Mouse (Mus musculus) midbrain, embryonic 15.5 days (tissue): ENCODE measurements around the gene Klk6. TPM values are rescaled to one million over a fixed set of nuclear protein-coding genes. Genes with fewer than 3 reads are reported as not detected.

Experiments used
- ATAC-seq: fragments of 200-750 bp; cut with Nextera tagmentation; replicated peaks from 2 replicates; pipeline ENCODE4 v1.8.0; 2017; ENCODE audit warnings: moderate TSS enrichment
- H3K27ac ChIP-seq: fragments of 300-500 bp; sonication (generic); 2 replicates; pipeline ENCODE4 v1.5.1; 2015; ENCODE audit warnings: mild to moderate bottlenecking, inconsistent platforms
- H3K27me3 ChIP-seq: fragments of 300-500 bp; sonication (generic); replicated peaks from 2 replicates; pipeline ENCODE4 v1.6.1; 2015; ENCODE audit warnings: inconsistent platforms
- H3K36me3 ChIP-seq: fragments of 300-500 bp; sonication (generic); replicated peaks from 2 replicates; pipeline ENCODE4 v1.6.1; 2015; ENCODE audit warnings: inconsistent platforms
- H3K4me1 ChIP-seq: fragments of 300-500 bp; sonication (generic); 2 replicates; pipeline ENCODE4 v1.6.1; 2015; ENCODE audit warnings: inconsistent platforms
- H3K4me2 ChIP-seq: fragments of 300-500 bp; sonication (generic); 2 replicates; pipeline ENCODE4 v1.6.1; 2015; ENCODE audit warnings: inconsistent platforms, mild to moderate bottlenecking, moderate library complexity
- H3K4me3 ChIP-seq: fragments of 300-500 bp; sonication (generic); 2 replicates; pipeline ENCODE4 v1.5.1; 2015; ENCODE audit warnings: mild to moderate bottlenecking, inconsistent platforms
- H3K9ac ChIP-seq: fragments of 300-500 bp; sonication (generic); 2 replicates; pipeline ENCODE4 v1.6.1; 2015; ENCODE audit warnings: mild to moderate bottlenecking, inconsistent platforms
- H3K9me3 ChIP-seq: fragments of 300-500 bp; sonication (generic); 2 replicates; pipeline ENCODE4 v1.6.1; 2016; ENCODE audit warnings: inconsistent platforms
- WGBS: fragments of 180-500 bp; shearing (Covaris S2); methylation state at CpG from one replicate; pipeline ENCODE4 v1.1.7; 2015; ENCODE audit warnings: mixed read lengths; 5-methylcytosine and 5-hydroxymethylcytosine counted together
- polyA plus RNA-seq: library from polyadenylated mRNA; unstranded; fragments of >200 nt; fragmentation: Nextera tagmentation; extraction: Ambion mirVana; gene quantifications from 2 replicates; pipeline ENCODE4 v1.2.1, GENCODE M21; 2015

Klk6 gene
- polyA plus RNA-seq, 1 experiment from 2014 or later: not detected

GRCm38 (mm10) chr7:43878281-43878680 lies 54.0 kb downstream of the Klk6 start:
- Histone ChIP-seq H3K4me2 (no peak overlapping the region), H3K9ac (no peak overlapping the region), H3K27ac (no peak overlapping the region), H3K4me3 (no peak overlapping the region), H3K36me3 (no peaks in the 10 kb centered on the region), H3K27me3 (no peaks in the 10 kb centered on the region), H3K9me3 (no peaks in the 10 kb centered on the region), H3K4me1 (no peaks in the 10 kb centered on the region)
- 48% methylated on average over 1 of the region's 1 CpGs for WGBS
- no peak for ATAC-seq

- 9% methylated on average over 3 of the region's 3 CpGs for WGBS
- H3K9me3 ChIP-seq: no peaks in the 10 kb centered on the region
- no peaks in the 10 kb centered on the region for H3K27me3 ChIP-seq
- ATAC-seq: no peak
- H3K4me1 ChIP-seq: 0 out of 2 replicates have a peak, but pooled peaks cover 2% of the 10 kb centered on the region
- H3K4me2 ChIP-seq: no peak within 1 kb of the TSS
- H3K4me3 ChIP-seq: no peak within 1 kb of the TSS
- no peak within 1 kb of the TSS for H3K9ac ChIP-seq
- no peaks in the 10 kb centered on the region for H3K36me3 ChIP-seq
- no peak within 1 kb of the TSS for H3K27ac ChIP-seq
These were observed 56.6 kb downstream of the Klk6 start, which contains the start of gene Klk4 for GRCm38 (mm10) chr7:43880912-43881311. Gene Klk4 (plus strand): TSS chr7:43881160.

Other genes starting within 250 kb of the Klk6 start
- 14.6 and 15.3 TPM in 2 replicates for gene Zfp719, start 244.9 kb upstream of the Klk6 start, polyA plus RNA-seq
- 0.33 and 0.43 TPM in 2 replicates for gene Zfp819, start 217.3 kb upstream of the Klk6 start, polyA plus RNA-seq
- gene Ceacam18, start 189.8 kb upstream of the Klk6 start, polyA plus RNA-seq: not detected in 2 replicates
- gene Siglece, start 164.3 kb upstream of the Klk6 start, polyA plus RNA-seq: 0.47 and 0.53 TPM in 2 replicates
- gene Ctu1, start 152.5 kb upstream of the Klk6 start, polyA plus RNA-seq: 27.6 and 33.8 TPM in 2 replicates
- not detected in 2 replicates for gene Klk14, start 134.1 kb upstream of the Klk6 start, polyA plus RNA-seq
- gene Klk13, start 111.9 kb upstream of the Klk6 start, polyA plus RNA-seq: 0.13 and 0.21 TPM in 2 replicates
- not detected in 2 replicates for gene Klk12, start 55.6 kb upstream of the Klk6 start, polyA plus RNA-seq
- gene Klk11, start 49.9 kb upstream of the Klk6 start, polyA plus RNA-seq: 0.17 TPM in 1 of 2 replicates, not detected in the other
- gene Klk10, start 43.5 kb upstream of the Klk6 start, polyA plus RNA-seq: 0.12 and 0.17 TPM in 2 replicates
- 0.12 and 0.27 TPM in 2 replicates for gene Klk9, start 32.6 kb upstream of the Klk6 start, polyA plus RNA-seq
- gene Klk8, start 26.9 kb upstream of the Klk6 start, polyA plus RNA-seq: 7.3 and 10.0 TPM in 2 replicates
- not detected in 2 replicates for gene Klk7, start 13.2 kb upstream of the Klk6 start, polyA plus RNA-seq
- not detected in 2 replicates for gene Klk5, start 17.5 kb downstream of the Klk6 start, polyA plus RNA-seq
- 0.18 TPM in 1 of 2 replicates, not detected in the other for gene Klk4, start 56.7 kb downstream of the Klk6 start, polyA plus RNA-seq
- gene Klk15, start 109.2 kb downstream of the Klk6 start, polyA plus RNA-seq: not detected in 2 replicates
- gene Klk1b8, start 126.2 kb downstream of the Klk6 start, polyA plus RNA-seq: not detected in 2 replicates
- gene Klk1b1, start 142.3 kb downstream of the Klk6 start, polyA plus RNA-seq: not detected in 2 replicates
- not detected in 2 replicates for gene Klk1b9, start 151.6 kb downstream of the Klk6 start, polyA plus RNA-seq
- gene Klk1b11, start 171.4 kb downstream of the Klk6 start, polyA plus RNA-seq: not detected in 2 replicates
- gene Klk1b26, start 187.7 kb downstream of the Klk6 start, polyA plus RNA-seq: not detected in 2 replicates
- not detected in 2 replicates for gene Klk1b27, start 227.8 kb downstream of the Klk6 start, polyA plus RNA-seq